Mouse (Mus musculus): ENCODE measurements at regions not wholly inside any gene's neighbourhood (a gene's known extent, or its start where the extent isn't known, plus 50 kb on each side); places are given as distances from the start of the nearest gene placed in this dataset.

DNA sequence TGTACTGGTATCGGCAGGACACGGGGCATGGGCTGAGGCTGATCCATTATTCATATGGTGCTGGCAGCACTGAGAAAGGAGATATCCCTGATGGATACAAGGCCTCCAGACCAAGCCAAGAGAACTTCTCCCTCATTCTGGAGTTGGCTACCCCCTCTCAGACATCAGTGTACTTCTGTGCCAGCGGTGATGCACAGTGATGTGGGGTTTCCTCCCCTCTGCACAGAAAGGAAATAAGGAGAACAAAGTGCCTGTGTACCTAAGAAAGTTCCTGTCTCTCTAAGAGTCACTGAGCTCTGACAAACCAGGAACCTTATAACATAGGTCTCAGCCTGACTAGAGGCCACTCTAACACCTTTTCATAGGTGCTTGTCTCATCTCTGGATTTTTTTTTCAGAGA lies 86.3 kb upstream of the 2210010C04Rik start:
- TF ChIP-seq CTCF (IDR thresholded peaks at IDR 0.05; ENCODE audit: borderline replicate concordance, control insufficient read depth, extremely low read depth, insufficient read depth, low read length, poor library complexity) (no peak), POLR2A (IDR thresholded peaks at IDR 0.05; ENCODE audit: control insufficient read depth, extremely low read depth, insufficient read depth, low read length, poor library complexity) (no peak)

All from thymus, adult 2 months (tissue).